Mouse (Mus musculus): ENCODE data around the gene Wbp1.

DNA sequence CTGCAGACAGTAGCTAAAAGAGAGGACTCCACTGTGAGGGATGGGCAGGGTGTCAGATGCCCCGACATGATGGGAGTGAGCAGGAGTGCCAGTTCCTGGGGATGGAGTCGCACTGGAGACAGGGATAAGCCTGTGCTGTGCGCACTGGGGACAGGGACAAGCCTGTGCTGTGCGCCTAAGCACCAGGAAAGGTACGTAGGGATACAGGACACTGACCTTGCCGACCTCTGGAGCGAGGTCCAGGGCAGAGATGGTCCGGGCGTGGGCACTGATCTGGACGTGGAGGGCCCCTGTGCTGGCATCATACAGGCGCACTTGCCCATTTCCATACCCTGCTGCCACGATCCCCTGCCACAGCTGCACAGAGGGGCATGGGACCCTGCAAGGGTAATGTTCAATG is 31.7 kb upstream of the Wbp1 start:
- TF ChIP-seq POLR2A (IDR thresholded peaks at IDR 0.05; ENCODE audit: low read depth, low read length) = no peak
- TF ChIP-seq CTCF (IDR thresholded peaks at IDR 0.05; ENCODE audit: borderline replicate concordance, insufficient read depth, low read length) = no peak
